Mouse (Mus musculus): ENCODE measurements around the gene Cebpg. TPM values are rescaled to one million over a fixed set of nuclear protein-coding genes. Genes with fewer than 3 reads are reported as not detected.

Cebpg gene
- 39.3 and 44.3 TPM in 2 replicates for polyA plus RNA-seq (2014; fragmentation: Nextera tagmentation; extraction: Ambion mirVana)

- peaks cover 11% of the 10 kb centered on the region for H3K4me1 ChIP-seq (ENCODE audit: control insufficient read depth, insufficient read depth, low read length)
- H3K4me3 ChIP-seq (ENCODE audit: low read depth, low read length): peak within 1 kb of the TSS; percentile 96
- H3K36me3 ChIP-seq (ENCODE audit: control insufficient read depth, insufficient read depth, low read length): no peaks in the 10 kb centered on the region
- peak within 1 kb of the TSS; percentile 92 for H3K4me2 ChIP-seq (ENCODE audit: low read depth, low read length)
- ATAC-seq (ENCODE audit: low read depth) (peak; percentile 98), DNase-seq (ENCODE audit: low spot score) (peak; percentile 94)
- H3K9me3 ChIP-seq (ENCODE audit: control insufficient read depth, low read length): no peaks in the 10 kb centered on the region
- peak within 1 kb of the TSS; percentile 84 for H3K27ac ChIP-seq (replicated peaks; ENCODE audit: low read depth, low read length)
- H3K27me3 ChIP-seq (replicated peaks; ENCODE audit: control insufficient read depth, insufficient read depth, low read length): no peaks in the 10 kb centered on the region
- peak within 1 kb of the TSS; percentile 95 for H3K9ac ChIP-seq (ENCODE audit: low read depth, low read length)
- 0% methylated on average over 7 of the region's 53 CpGs for WGBS
These were observed at the start of gene Cebpg for GRCm38 (mm10) chr7:35056436-35056864. Gene Cebpg (minus strand): TSS chr7:35056573.

DNA sequence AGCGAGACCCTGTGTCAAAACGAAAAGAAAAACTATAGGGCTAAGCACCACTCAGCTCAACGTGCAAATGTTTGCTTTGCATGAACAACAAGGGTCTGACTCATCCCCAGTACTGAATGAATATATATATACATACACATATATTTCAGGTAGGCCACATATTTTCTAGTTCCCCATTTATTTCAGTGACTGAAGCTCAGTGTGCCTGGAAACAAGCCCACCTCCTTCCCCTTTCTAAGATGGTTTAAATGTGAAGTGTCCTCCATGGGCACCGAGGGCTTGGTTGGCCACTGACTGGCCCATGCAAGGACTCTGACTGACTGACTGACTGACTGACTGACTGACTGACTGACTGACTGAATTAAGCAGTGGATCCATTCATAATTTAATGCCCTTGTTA lies 43.2 kb upstream of the Cebpg start:
- H3K9me3 ChIP-seq (ENCODE audit: control insufficient read depth, low read length): 0 out of 2 replicates have a peak, but pooled peaks cover 6% of the 10 kb centered on the region
- no peak overlapping the region for H3K9ac ChIP-seq (ENCODE audit: low read depth, low read length)
- ATAC-seq (ENCODE audit: low read depth): no peak
- no peaks in the 10 kb centered on the region for H3K36me3 ChIP-seq (ENCODE audit: control insufficient read depth, insufficient read depth, low read length)
- WGBS: 91% methylated on average over 4 of the region's 4 CpGs
- no peaks in the 10 kb centered on the region for H3K27me3 ChIP-seq (replicated peaks; ENCODE audit: control insufficient read depth, insufficient read depth, low read length)
- no peak for DNase-seq (ENCODE audit: low spot score)
- no peak overlapping the region for H3K4me2 ChIP-seq (ENCODE audit: low read depth, low read length)
- H3K27ac ChIP-seq (replicated peaks; ENCODE audit: low read depth, low read length): no peak overlapping the region
- no peak overlapping the region for H3K4me3 ChIP-seq (ENCODE audit: low read depth, low read length)
- no peaks in the 10 kb centered on the region for H3K4me1 ChIP-seq (ENCODE audit: control insufficient read depth, insufficient read depth, low read length)

DNA sequence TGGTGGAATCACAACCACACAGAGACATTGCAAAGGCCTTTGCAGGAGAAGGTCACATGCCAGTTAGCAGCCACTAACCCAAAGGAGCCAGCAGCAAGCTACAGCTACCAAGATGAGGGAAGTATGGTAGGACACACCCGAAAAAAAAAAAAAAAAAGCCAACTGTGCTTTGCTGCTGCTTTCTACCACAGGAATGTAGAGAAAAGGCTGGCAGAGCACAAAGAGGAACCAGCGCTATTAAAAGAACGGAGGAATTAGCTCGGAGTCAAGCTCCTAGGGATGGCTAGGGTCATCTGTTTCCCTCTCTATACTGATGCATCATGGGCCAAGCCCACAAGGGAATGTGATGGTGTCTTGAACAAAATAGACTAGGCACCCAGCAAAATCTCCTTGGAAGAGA lies 42.4 kb upstream of the Cebpg start:
- Histone ChIP-seq H3K9me3 (ENCODE audit: control insufficient read depth, low read length) (0 out of 2 replicates have a peak, but pooled peaks cover 6% of the 10 kb centered on the region), H3K27ac (replicated peaks; ENCODE audit: low read depth, low read length) (no peak overlapping the region), H3K4me1 (ENCODE audit: control insufficient read depth, insufficient read depth, low read length) (no peaks in the 10 kb centered on the region), H3K4me3 (ENCODE audit: low read depth, low read length) (no peak overlapping the region), H3K9ac (ENCODE audit: low read depth, low read length) (no peak overlapping the region), H3K27me3 (replicated peaks; ENCODE audit: control insufficient read depth, insufficient read depth, low read length) (no peaks in the 10 kb centered on the region), H3K4me2 (ENCODE audit: low read depth, low read length) (no peak overlapping the region), H3K36me3 (ENCODE audit: control insufficient read depth, insufficient read depth, low read length) (no peaks in the 10 kb centered on the region)
- DNase-seq (ENCODE audit: low spot score): no peak
- no peak for ATAC-seq (ENCODE audit: low read depth)
- 66% methylated on average over 4 of the region's 4 CpGs for WGBS

- Histone ChIP-seq H3K36me3 (ENCODE audit: control insufficient read depth, insufficient read depth, low read length) (no peaks in the 10 kb centered on the region), H3K27ac (replicated peaks; ENCODE audit: low read depth, low read length) (no peak overlapping the region), H3K4me1 (ENCODE audit: control insufficient read depth, insufficient read depth, low read length) (no peaks in the 10 kb centered on the region), H3K27me3 (replicated peaks; ENCODE audit: control insufficient read depth, insufficient read depth, low read length) (no peaks in the 10 kb centered on the region), H3K4me2 (ENCODE audit: low read depth, low read length) (no peak overlapping the region), H3K9me3 (ENCODE audit: control insufficient read depth, low read length) (no peaks in the 10 kb centered on the region), H3K4me3 (ENCODE audit: low read depth, low read length) (no peak overlapping the region), H3K9ac (ENCODE audit: low read depth, low read length) (no peak overlapping the region)
- ATAC-seq (ENCODE audit: low read depth) (no peak), DNase-seq (ENCODE audit: low spot score) (no peak)
- 75% methylated on average over 9 of the region's 9 CpGs for WGBS
These were observed 38.8 kb upstream of the Cebpg start for GRCm38 (mm10) chr7:35094975-35095678.

- WGBS: 66% methylated on average over 5 of the region's 5 CpGs
- H3K4me3 ChIP-seq (ENCODE audit: low read depth, low read length): no peak overlapping the region
- H3K27me3 ChIP-seq (replicated peaks; ENCODE audit: control insufficient read depth, insufficient read depth, low read length): no peaks in the 10 kb centered on the region
- H3K4me2 ChIP-seq (ENCODE audit: low read depth, low read length): no peak overlapping the region
- no peak for DNase-seq (ENCODE audit: low spot score)
- no peaks in the 10 kb centered on the region for H3K36me3 ChIP-seq (ENCODE audit: control insufficient read depth, insufficient read depth, low read length)
- no peaks in the 10 kb centered on the region for H3K9me3 ChIP-seq (ENCODE audit: control insufficient read depth, low read length)
- H3K27ac ChIP-seq (replicated peaks; ENCODE audit: low read depth, low read length): no peak overlapping the region
- no peak for ATAC-seq (ENCODE audit: low read depth)
- peaks cover 14% of the 10 kb centered on the region for H3K4me1 ChIP-seq (ENCODE audit: control insufficient read depth, insufficient read depth, low read length)
- H3K9ac ChIP-seq (ENCODE audit: low read depth, low read length): no peak overlapping the region
These were observed 34.2 kb upstream of the Cebpg start for GRCm38 (mm10) chr7:35090550-35090949.

DNA sequence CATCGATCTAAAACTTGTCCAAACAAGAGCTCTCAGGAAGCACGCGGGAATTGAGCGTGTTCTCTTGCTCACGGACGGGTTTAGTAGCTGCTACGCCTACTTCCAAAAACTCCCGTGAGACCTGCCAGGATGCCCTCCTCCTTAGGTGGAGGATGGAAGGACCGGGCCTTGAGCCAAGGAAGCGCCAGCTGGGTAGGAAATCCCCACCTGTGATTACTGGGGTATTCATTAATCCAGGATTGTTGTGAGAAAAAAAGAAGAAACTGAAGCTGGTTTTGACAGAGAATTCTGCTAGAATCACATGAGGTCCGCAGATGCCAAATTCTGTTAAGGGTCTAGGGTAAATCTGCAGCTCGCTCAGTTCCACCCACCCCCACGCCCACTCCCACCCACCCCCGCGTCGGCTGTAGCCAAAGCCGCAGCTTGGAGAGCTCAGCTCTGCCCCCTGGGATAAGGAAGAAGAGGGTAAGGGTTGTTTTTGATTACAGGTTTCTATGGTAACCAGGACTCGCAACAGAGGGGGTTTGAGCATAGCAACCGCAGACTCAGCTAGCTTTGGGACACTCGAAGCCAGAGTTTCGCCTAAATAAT lies 30.0 kb upstream of the Cebpg start:
- Histone ChIP-seq H3K9ac (ENCODE audit: low read depth, low read length) (peak overlapping the region; percentile 26; the same call in 1 of the 2 replicates), H3K4me1 (ENCODE audit: control insufficient read depth, insufficient read depth, low read length) (peaks cover 23% of the 10 kb centered on the region), H3K27ac (replicated peaks; ENCODE audit: low read depth, low read length) (peak overlapping the region; percentile 57), H3K4me2 (ENCODE audit: low read depth, low read length) (peak overlapping the region; percentile 57), H3K27me3 (replicated peaks; ENCODE audit: control insufficient read depth, insufficient read depth, low read length) (no peaks in the 10 kb centered on the region), H3K9me3 (ENCODE audit: control insufficient read depth, low read length) (no peaks in the 10 kb centered on the region), H3K4me3 (ENCODE audit: low read depth, low read length) (peak overlapping the region; percentile 24), H3K36me3 (ENCODE audit: control insufficient read depth, insufficient read depth, low read length) (no peaks in the 10 kb centered on the region)
- ATAC-seq (ENCODE audit: low read depth) (peak; percentile 89), DNase-seq (ENCODE audit: low spot score) (peak; percentile 93)
- under 1% methylated on average over 21 of the region's 21 CpGs for WGBS

DNA sequence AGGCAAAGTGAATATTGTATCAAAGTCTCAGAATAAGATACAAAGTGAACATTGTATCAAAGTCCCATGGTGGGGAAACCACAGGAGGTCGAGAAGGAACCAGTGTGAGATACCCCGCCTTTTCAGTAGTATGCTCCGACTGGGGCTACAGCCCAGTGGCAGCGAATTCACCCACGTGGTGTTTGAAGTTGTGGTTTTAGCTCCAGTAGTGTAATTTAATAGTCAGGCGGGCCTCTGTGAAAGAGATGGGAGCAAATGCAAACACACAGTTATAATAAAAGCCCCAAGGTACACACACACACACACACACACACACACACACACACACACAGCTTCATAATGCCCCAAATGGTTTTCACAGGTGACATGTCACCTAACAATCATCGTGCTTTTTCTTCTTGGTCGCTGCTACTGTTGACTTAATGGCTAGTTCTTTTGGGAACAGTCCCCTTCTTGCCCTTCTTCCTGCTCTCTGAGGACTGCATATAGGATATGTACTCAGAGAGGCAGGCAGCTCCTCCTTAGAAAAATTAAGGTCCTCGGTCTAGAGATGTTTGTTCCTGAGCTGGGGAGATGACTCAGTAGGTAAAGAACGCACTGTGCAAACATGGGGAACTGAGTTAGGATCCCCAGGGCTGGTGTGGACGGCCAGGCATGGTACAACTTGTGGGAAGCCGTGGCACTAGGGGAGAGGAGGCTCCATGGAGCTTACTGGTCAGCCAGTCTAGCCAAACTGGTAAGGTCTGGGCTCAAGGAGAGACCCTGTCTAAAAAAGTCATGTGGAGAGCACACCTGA lies 28.4 kb upstream of the Cebpg start:
- Histone ChIP-seq H3K9ac (ENCODE audit: low read depth, low read length) (no peak overlapping the region), H3K9me3 (ENCODE audit: control insufficient read depth, low read length) (no peaks in the 10 kb centered on the region), H3K27ac (replicated peaks; ENCODE audit: low read depth, low read length) (no peak overlapping the region), H3K4me2 (ENCODE audit: low read depth, low read length) (no peak overlapping the region), H3K27me3 (replicated peaks; ENCODE audit: control insufficient read depth, insufficient read depth, low read length) (no peaks in the 10 kb centered on the region), H3K36me3 (ENCODE audit: control insufficient read depth, insufficient read depth, low read length) (no peaks in the 10 kb centered on the region), H3K4me3 (ENCODE audit: low read depth, low read length) (no peak overlapping the region), H3K4me1 (ENCODE audit: control insufficient read depth, insufficient read depth, low read length) (peaks cover 35% of the 10 kb centered on the region)
- 51% methylated on average over 11 of the region's 12 CpGs for WGBS
- ATAC-seq (ENCODE audit: low read depth) (peak; percentile 20; the same call in 1 of the 2 replicates), DNase-seq (ENCODE audit: low spot score) (peak; percentile 69)

DNA sequence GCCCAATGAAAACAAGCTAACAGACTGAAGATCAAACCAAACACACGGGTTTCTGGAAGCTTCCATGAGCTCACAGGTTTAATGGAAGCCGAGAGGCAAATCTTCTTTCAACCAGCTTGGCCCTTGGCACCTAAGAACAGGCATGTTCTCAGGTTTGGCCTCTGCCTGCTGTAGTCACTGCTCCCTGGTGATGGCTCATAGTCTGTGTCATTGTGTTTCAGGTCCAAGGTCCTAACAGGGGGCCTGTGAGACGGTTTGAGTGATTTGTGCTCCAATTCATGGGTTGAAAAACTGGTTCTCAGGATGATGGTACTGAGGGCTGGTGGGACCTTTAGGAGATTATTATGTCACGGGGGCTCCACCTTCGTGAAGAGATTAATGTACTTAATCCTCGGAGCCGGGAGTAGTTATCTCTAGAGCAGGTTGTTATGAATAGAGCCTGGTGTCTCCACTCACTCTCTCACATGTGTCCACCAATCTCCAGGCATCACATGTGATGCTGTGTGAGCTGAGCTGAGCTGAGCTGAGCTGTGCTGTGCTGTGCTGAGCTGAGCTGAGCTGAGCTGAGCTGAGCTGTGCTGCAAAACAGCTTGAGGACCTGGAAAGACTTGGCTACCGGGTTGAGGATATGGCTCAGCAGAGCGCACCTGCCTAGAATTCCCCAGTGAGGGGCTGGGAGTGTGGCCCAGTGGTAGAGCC lies 25.2 kb upstream of the Cebpg start:
- Histone ChIP-seq H3K4me3 (ENCODE audit: low read depth, low read length) (no peak overlapping the region), H3K27ac (replicated peaks; ENCODE audit: low read depth, low read length) (peak overlapping the region; percentile 72), H3K9ac (ENCODE audit: low read depth, low read length) (no peak overlapping the region), H3K4me2 (ENCODE audit: low read depth, low read length) (peak overlapping the region; percentile 37; the same call in 1 of the 2 replicates), H3K9me3 (ENCODE audit: control insufficient read depth, low read length) (no peaks in the 10 kb centered on the region), H3K4me1 (ENCODE audit: control insufficient read depth, insufficient read depth, low read length) (peaks cover 26% of the 10 kb centered on the region), H3K36me3 (ENCODE audit: control insufficient read depth, insufficient read depth, low read length) (no peaks in the 10 kb centered on the region), H3K27me3 (replicated peaks; ENCODE audit: control insufficient read depth, insufficient read depth, low read length) (no peaks in the 10 kb centered on the region)
- DNase-seq (ENCODE audit: low spot score): no peak
- 71% methylated on average over 9 of the region's 9 CpGs for WGBS
- ATAC-seq (ENCODE audit: low read depth): no peak
